Mouse (Mus musculus) common myeloid progenitor, adult 5-6 weeks (primary cell): ENCODE results near the gene Sppl2c. TPM values are rescaled to one million over a fixed set of nuclear protein-coding genes. Genes with fewer than 3 reads are reported as not detected.

Source experiments
- ATAC-seq: replicated peaks from 2 replicates; pipeline ENCODE4 v1.8.0; 2016; ENCODE audit warnings: low read depth, mild to moderate bottlenecking, moderate TSS enrichment, inconsistent platforms; ENCODE audit not compliant: poor library complexity, severe bottlenecking
- total RNA-seq: library from RNA; stranded (forward); fragments of 200-1000, 187-1606 nt; gene quantifications from 2 replicates; pipeline ENCODE4 v1.2.3, GENCODE M21; 2017

The Sppl2c gene
- total RNA-seq, 1 experiment from 2014 or later, result not detected

DNA sequence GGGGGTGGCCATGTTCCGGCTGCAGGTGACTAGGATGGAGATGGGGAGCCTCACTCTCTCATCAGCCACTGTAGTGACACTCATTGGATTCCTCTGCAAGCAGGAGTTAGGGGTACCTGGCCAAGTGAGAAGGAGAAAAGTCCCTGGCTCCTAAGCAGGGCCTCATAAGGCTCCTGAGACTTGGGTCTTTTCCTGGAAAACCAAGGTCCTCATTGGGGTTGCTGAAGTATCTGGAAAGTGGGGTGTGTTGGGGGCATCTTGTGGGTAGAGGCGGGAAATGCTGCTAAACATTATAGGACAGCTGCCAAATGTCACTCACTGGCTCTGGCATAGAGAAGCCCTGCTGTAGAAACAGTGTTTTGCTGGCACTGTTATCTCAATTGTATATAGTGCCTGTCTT lies 49.8 kb downstream of the Sppl2c start:
- no peak for ATAC-seq

DNA sequence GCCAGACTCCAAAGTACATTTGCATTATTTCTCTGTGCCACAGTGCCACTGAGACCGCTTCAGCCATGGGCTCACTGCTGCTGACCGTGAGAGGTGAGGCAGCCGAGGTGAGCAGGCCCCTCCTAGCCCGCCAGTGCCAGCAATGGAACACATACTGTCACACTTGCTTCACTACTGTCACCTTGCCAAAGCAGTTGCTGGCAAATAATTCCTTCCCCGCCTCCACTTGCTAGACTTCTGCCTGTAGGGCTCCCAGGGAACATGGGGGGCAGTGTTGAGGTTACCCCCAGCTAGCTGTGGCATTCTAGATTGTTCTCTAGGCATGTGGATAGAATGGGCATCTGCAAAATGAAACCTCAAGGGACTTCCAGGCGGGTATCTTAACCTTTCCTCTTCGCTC lies 51.1 kb downstream of the Sppl2c start:
- no peak for ATAC-seq

DNA sequence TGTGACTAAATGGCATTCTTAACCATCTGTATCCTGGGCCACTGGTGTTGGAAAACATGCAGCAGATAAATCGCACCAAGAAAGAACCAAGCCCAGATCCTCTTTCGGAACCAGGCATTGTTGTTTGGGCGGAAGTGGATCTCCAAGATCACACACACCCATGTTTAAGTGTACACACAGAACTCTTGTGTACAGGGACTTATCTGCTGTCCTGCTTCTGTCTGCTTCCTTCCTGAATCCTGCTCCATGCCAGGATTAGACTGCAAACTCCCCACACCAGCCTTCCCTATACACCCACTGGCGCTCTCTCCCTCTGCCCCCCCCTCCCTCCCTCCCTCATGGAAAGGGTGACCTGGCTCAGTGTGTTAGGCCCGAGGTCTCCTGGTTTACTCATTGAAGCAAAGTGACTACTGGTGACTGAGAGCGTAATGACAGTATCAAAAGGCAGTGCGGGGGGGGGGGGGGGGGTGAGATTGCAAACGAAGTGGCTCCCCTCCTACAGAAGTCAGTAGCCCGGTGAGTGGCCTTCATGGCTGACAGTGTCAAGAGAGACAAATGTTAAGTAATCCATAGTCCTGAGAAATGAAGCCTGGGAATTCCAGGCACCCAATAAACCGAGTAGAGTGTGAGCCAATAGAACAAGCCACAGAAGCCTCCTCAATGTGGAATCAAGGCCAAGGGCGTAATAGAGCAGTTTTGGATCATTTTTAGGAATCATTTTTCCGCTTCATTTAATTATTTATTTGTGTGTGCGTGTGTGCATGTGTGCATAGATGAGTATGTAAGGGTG lies 52.0 kb downstream of the Sppl2c start:
- ATAC-seq, result no peak

Other genes with a start within 250 kb of the Sppl2c start
- gene Nsf, start 232.3 kb upstream of the Sppl2c start, total RNA-seq, result 27.5 and 42.5 TPM in 2 replicates
- gene Arf2, start 219.6 kb upstream of the Sppl2c start, total RNA-seq, result 22.6 and 32.4 TPM in 2 replicates
- gene Crhr1, start 53.5 kb upstream of the Sppl2c start, total RNA-seq, result not detected in 2 replicates
- gene Mapt, start 45.1 kb downstream of the Sppl2c start, total RNA-seq, result not detected in 2 replicates